Mouse (Mus musculus): ENCODE measurements at regions not wholly inside any gene's neighbourhood (a gene's known extent, or its start where the extent isn't known, plus 50 kb on each side); places are given as distances from the start of the nearest gene placed in this dataset.

GRCm38 (mm10) chr3:51033292-51033691 is 191.0 kb upstream of the Noct start:
- no peak for DNase-seq

GRCm38 (mm10) chr3:51036700-51037306 is 187.4 kb upstream of the Noct start:
- no peak for DNase-seq

GRCm38 (mm10) chr3:51042223-51042846 is 181.9 kb upstream of the Noct start:
- no peak for DNase-seq

GRCm38 (mm10) chr3:51048739-51049138 is 175.5 kb upstream of the Noct start:
- DNase-seq: no peak

- no peak for DNase-seq
Measured at GRCm38 (mm10) chr3:51050156-51050555, 174.1 kb upstream of the Noct start.

DNA sequence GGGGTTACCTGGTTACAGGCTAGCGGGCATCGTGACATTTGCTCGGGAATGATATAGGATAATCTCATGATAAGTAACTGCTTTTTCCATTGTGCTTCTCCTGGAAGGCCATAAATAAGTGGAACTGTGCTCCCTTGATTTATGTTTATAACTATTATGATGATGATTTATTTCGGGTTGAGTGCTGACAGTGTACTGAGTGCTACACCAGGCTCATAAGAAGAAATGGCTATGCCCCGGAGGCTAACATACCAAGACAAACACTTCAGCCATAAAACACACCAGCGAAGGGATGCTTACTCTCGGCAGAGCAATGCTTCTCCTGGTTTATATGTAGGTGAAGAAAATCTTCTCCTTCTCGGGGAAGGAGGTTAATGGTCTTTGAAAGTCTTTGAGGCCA is 169.2 kb upstream of the Noct start:
- no peak for DNase-seq

DNA sequence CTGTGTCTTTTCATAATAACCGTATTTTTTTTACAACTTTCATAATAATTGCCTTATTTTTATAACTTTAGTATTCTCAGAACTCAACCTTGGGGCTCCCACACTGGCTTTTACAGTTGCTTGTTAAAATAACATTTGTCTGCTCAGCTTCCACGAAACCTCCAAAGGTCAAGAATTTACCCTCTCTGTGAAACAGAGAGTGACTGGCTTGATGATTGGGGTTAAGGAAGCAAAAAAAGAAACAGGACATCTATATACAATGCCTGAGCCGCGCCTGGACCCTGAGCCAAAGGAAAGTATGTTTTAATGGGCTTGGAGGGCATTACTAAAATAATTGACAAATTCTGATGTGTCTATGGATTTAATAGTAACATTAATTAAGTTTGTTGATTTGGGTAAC is 160.0 kb upstream of the Noct start:
- no peak for DNase-seq

- no peak for DNase-seq
Measured at GRCm38 (mm10) chr3:51066373-51066772, 157.9 kb upstream of the Noct start.

GRCm38 (mm10) chr3:51072417-51072816 is 151.8 kb upstream of the Noct start:
- no peak for DNase-seq

DNA sequence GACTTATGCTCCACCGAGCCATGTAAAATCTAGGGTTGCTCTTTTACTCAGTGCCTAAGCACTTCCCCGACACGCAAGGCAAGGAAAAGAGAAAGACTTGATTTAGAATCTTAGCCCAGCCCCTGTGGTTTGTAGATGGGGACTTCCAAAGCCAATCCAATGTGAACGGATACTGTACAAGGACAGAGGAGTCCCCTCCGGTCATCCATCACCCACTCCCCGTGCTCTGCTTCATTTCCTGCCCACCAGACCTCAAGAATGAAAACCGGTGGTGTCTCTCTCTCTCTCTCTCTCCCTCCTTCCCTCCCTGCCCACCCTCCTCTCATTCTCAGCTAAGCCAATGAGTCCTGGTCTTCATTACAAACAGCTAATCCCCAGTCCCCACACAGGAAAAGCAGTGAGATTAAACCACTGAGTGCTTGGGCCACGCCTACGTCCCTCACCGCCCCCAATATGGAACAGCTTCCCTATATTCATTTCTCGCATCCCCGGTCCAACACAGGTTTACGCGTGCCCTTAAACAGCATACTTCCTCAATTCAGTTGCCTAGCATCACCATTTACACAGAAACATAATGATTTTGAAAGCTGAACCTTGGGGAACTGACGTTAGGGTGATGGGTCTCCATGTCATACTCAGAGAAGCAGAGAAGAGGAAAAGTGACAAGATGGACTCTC is 151.1 kb upstream of the Noct start:
- no peak for DNase-seq

DNA sequence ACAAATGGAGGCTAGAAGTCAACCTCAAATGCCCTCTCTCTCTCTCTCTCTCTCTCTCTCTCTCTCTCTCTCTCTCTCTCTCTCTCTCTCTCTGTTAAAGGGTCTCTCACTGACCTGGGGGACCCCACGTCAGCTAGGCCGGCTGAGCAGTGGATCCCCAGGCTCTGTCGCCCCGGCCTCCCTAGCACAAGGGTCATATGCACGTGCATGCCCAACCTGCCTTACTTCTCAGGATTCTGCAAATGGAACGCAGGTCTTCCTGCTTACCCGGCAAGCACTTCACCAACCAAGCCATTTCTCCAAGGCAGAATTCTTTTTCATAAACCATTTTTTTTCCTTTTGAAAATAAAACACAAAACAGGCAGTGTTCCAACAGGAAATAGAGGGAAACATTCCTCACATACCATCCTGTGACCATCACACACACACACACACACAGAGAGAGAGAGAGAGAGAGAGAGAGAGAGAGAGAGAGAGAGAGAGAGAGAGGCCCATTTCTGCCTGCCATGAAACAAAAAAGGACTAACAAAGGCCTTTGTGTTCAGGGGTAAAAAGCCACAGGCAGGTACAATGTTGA is 150.4 kb upstream of the Noct start:
- DNase-seq: no peak

GRCm38 (mm10) chr3:51075219-51075920 is 148.9 kb upstream of the Noct start:
- peak; percentile 47 for DNase-seq

GRCm38 (mm10) chr3:51078459-51078858 is 145.8 kb upstream of the Noct start:
- DNase-seq: no peak

DNA sequence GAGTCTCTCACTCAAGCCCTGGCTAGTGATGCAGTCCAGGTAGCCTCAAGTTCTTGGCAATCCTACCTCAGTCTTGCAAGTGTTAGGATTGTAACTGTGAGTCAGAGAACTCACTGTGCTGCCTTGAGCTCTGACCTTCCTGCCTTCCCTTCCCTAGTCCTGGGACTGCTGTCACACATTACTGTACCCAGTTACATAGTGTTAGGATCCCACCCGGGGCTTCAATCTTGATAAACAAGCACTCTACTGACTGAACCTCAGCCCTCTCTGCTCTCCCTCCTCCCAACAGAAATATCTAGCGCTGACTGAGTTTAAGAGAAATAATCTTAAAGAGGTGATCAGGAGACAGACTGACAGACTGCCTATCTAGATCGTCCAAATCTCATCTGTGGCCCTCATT is 143.8 kb upstream of the Noct start:
- no peak for DNase-seq

DNA sequence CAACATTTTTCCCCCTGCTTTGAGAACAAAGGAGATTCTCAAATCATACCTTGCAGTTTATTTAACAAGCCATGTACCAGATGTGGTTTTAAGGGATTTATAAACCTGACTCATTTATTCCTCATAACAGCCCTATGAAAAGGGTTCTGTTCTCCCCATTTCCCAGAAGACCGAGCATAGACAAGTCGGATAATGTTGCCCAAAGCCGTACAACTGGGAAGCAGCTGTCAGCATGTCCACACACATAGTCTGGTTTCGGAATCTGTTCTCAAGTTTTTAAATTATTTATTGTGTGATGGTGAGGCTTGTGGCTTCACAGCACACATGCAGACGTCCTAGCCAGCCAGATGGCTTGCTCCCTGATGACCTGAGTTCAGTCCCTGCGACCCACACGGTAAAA is 143.4 kb upstream of the Noct start:
- no peak for DNase-seq

GRCm38 (mm10) chr3:51082831-51083575 is 141.2 kb upstream of the Noct start:
- DNase-seq: no peak

GRCm38 (mm10) chr3:51083583-51083982 is 140.7 kb upstream of the Noct start:
- DNase-seq: no peak

DNA sequence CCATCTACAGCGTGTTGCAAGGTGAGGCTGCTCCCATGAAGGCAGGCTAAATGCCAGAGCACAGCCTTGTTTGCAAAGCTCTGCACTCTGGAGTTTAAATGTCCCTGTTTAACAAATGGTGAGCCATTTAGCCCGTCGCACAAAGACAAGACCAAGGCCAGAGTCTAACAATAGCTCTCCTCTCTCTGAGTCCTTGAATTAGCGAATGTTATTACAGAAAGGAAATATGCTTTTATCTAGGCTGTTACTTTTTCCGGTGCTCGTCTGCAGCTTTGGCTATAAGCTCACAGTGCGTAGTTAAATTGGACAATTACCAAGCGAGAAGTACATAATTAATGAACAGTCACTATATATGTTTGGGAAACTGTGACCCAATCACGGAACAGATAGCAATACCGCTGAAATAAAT is 137.8 kb upstream of the Noct start:
- DNase-seq: no peak

GRCm38 (mm10) chr3:51087076-51087475 is 137.2 kb upstream of the Noct start:
- no peak for DNase-seq

GRCm38 (mm10) chr3:51089036-51089669 is 135.1 kb upstream of the Noct start:
- no peak for DNase-seq

- DNase-seq: no peak
Measured at GRCm38 (mm10) chr3:51091478-51091877, 132.8 kb upstream of the Noct start.

Measured in cerebellum, adult 11-12 months (tissue).